Mouse (Mus musculus): ENCODE data around the gene Nek8. TPM values are rescaled to one million over a fixed set of nuclear protein-coding genes. Genes with fewer than 3 reads are reported as not detected.
A peak's percentile ranks its signal among the peaks of the same experiment; 100 is the strongest.

Nek8 gene
- polyA plus RNA-seq, 1 experiment: not detected

GRCm38 (mm10) chr11:78205361-78206206 lies 29.1 kb upstream of the Nek8 start:
- TF ChIP-seq POLR2A (IDR thresholded peaks at IDR 0.05; ENCODE audit: insufficient read depth, low read depth, low read length): no peak
- TF ChIP-seq CTCF (IDR thresholded peaks at IDR 0.05; ENCODE audit: insufficient read depth, low read depth, low read length): no peak
- Histone ChIP-seq H3K4me3 (ENCODE audit: insufficient read depth, low read depth, low read length) (no peak overlapping the region), H3K4me1 (ENCODE audit: control insufficient read depth, insufficient read depth, low read length) (peaks cover 17% of the 10 kb centered on the region), H3K27ac (ENCODE audit: insufficient read depth, low read depth, low read length) (peak overlapping the region; percentile 50)
- 50% methylated on average over 13 of the region's 13 CpGs for WGBS

GRCm38 (mm10) chr11:78204287-78204686 lies 27.8 kb upstream of the Nek8 start:
- no peak overlapping the region for H3K27ac ChIP-seq (ENCODE audit: insufficient read depth, low read depth, low read length)
- no peak for TF ChIP-seq POLR2A (IDR thresholded peaks at IDR 0.05; ENCODE audit: insufficient read depth, low read depth, low read length)
- no peak overlapping the region for H3K4me3 ChIP-seq (ENCODE audit: insufficient read depth, low read depth, low read length)
- peaks cover 17% of the 10 kb centered on the region for H3K4me1 ChIP-seq (ENCODE audit: control insufficient read depth, insufficient read depth, low read length)
- 65% methylated on average over 6 of the region's 6 CpGs for WGBS

- H3K4me1 ChIP-seq (ENCODE audit: control insufficient read depth, insufficient read depth, low read length): peaks cover 15% of the 10 kb centered on the region
- no peak overlapping the region for H3K27ac ChIP-seq (ENCODE audit: insufficient read depth, low read depth, low read length)
- no peak overlapping the region for H3K4me3 ChIP-seq (ENCODE audit: insufficient read depth, low read depth, low read length)
- TF ChIP-seq CTCF (IDR thresholded peaks at IDR 0.05; ENCODE audit: insufficient read depth, low read depth, low read length) (no peak), POLR2A (IDR thresholded peaks at IDR 0.05; ENCODE audit: insufficient read depth, low read depth, low read length) (no peak)
- 96% methylated on average over 3 of the region's 3 CpGs for WGBS
Measured at GRCm38 (mm10) chr11:78202372-78202771, 25.9 kb upstream of the Nek8 start.

GRCm38 (mm10) chr11:78195101-78195863 lies 18.8 kb upstream of the Nek8 start:
- Histone ChIP-seq H3K4me1 (ENCODE audit: control insufficient read depth, insufficient read depth, low read length) (peaks cover 12% of the 10 kb centered on the region; the same call in 1 of the 2 replicates), H3K27ac (ENCODE audit: insufficient read depth, low read depth, low read length) (no peak overlapping the region), H3K4me3 (ENCODE audit: insufficient read depth, low read depth, low read length) (peak overlapping the region; percentile 45)
- 63% methylated on average over 23 of the region's 23 CpGs for WGBS
- no peak for TF ChIP-seq CTCF (IDR thresholded peaks at IDR 0.05; ENCODE audit: insufficient read depth, low read depth, low read length)

- WGBS: 12% methylated on average over 30 of the region's 30 CpGs
- TF ChIP-seq CTCF (IDR thresholded peaks at IDR 0.05; ENCODE audit: insufficient read depth, low read depth, low read length) (no peak), POLR2A (IDR thresholded peaks at IDR 0.05; ENCODE audit: insufficient read depth, low read depth, low read length) (no peak)
- H3K4me1 ChIP-seq (ENCODE audit: control insufficient read depth, insufficient read depth, low read length): peaks cover 14% of the 10 kb centered on the region
- H3K4me3 ChIP-seq (ENCODE audit: insufficient read depth, low read depth, low read length): peak overlapping the region; percentile 45
- H3K27ac ChIP-seq (ENCODE audit: insufficient read depth, low read depth, low read length): 0 out of 2 replicates have a peak overlapping the region, but pooled peaks have one; percentile 36
Measured at GRCm38 (mm10) chr11:78194411-78195100, 18.1 kb upstream of the Nek8 start.

GRCm38 (mm10) chr11:78193113-78193512 lies 16.6 kb upstream of the Nek8 start, which contains the start of gene Proca1:
Gene Proca1, plus strand, starts transcription at chr11:78193392.
- 74% methylated on average over 1 of the region's 1 CpGs for WGBS
- H3K4me1 ChIP-seq (ENCODE audit: control insufficient read depth, insufficient read depth, low read length): peaks cover 19% of the 10 kb centered on the region
- H3K4me3 ChIP-seq (ENCODE audit: insufficient read depth, low read depth, low read length): no peak within 1 kb of the TSS
- TF ChIP-seq CTCF (IDR thresholded peaks at IDR 0.05; ENCODE audit: insufficient read depth, low read depth, low read length): no peak
- no peak for TF ChIP-seq POLR2A (IDR thresholded peaks at IDR 0.05; ENCODE audit: insufficient read depth, low read depth, low read length)
- no peak within 1 kb of the TSS for H3K27ac ChIP-seq (ENCODE audit: insufficient read depth, low read depth, low read length)

GRCm38 (mm10) chr11:78190041-78190440 lies 13.6 kb upstream of the Nek8 start:
- no peak for TF ChIP-seq POLR2A (IDR thresholded peaks at IDR 0.05; ENCODE audit: insufficient read depth, low read depth, low read length)
- no peak for TF ChIP-seq CTCF (IDR thresholded peaks at IDR 0.05; ENCODE audit: insufficient read depth, low read depth, low read length)
- 72% methylated on average over 6 of the region's 6 CpGs for WGBS
- 0 out of 2 replicates have a peak overlapping the region, but pooled peaks have one; percentile 73 for H3K27ac ChIP-seq (ENCODE audit: insufficient read depth, low read depth, low read length)
- peak overlapping the region; percentile 83; the same call in 1 of the 2 replicates for H3K4me3 ChIP-seq (ENCODE audit: insufficient read depth, low read depth, low read length)
- H3K4me1 ChIP-seq (ENCODE audit: control insufficient read depth, insufficient read depth, low read length): peaks cover 15% of the 10 kb centered on the region

GRCm38 (mm10) chr11:78189234-78190040 lies 13.0 kb upstream of the Nek8 start:
- peaks cover 9% of the 10 kb centered on the region for H3K4me1 ChIP-seq (ENCODE audit: control insufficient read depth, insufficient read depth, low read length)
- WGBS: 1% methylated on average over 42 of the region's 42 CpGs
- H3K4me3 ChIP-seq (ENCODE audit: insufficient read depth, low read depth, low read length): peak overlapping the region; percentile 83
- no peak for TF ChIP-seq POLR2A (IDR thresholded peaks at IDR 0.05; ENCODE audit: insufficient read depth, low read depth, low read length)
- TF ChIP-seq CTCF (IDR thresholded peaks at IDR 0.05; ENCODE audit: insufficient read depth, low read depth, low read length): no peak
- peak overlapping the region; percentile 73 for H3K27ac ChIP-seq (ENCODE audit: insufficient read depth, low read depth, low read length)
